Mouse (Mus musculus) neutrophil, adult 5-6 weeks (primary cell): ENCODE measurements around the gene Abcc2. TPM values are rescaled to one million over a fixed set of nuclear protein-coding genes. Genes with fewer than 3 reads are reported as not detected.

Source experiments
- ATAC-seq: fragments of 151-379, 151-347 bp; 2 replicates; pipeline ENCODE4 v1.8.0; 2017; ENCODE audit warnings: mild to moderate bottlenecking, moderate TSS enrichment; ENCODE audit not compliant: insufficient number of reproducible peaks, poor library complexity, low FRiP score, severe bottlenecking; ENCODE audit errors: extremely low read depth
- total RNA-seq: library from RNA; stranded (forward); fragments of 200-1000 nt; gene quantifications from 2 replicates; pipeline ENCODE4 v1.2.3, GENCODE M21; 2017

Gene Abcc2
- total RNA-seq, 1 experiment from 2014 or later: 1.7 TPM

DNA sequence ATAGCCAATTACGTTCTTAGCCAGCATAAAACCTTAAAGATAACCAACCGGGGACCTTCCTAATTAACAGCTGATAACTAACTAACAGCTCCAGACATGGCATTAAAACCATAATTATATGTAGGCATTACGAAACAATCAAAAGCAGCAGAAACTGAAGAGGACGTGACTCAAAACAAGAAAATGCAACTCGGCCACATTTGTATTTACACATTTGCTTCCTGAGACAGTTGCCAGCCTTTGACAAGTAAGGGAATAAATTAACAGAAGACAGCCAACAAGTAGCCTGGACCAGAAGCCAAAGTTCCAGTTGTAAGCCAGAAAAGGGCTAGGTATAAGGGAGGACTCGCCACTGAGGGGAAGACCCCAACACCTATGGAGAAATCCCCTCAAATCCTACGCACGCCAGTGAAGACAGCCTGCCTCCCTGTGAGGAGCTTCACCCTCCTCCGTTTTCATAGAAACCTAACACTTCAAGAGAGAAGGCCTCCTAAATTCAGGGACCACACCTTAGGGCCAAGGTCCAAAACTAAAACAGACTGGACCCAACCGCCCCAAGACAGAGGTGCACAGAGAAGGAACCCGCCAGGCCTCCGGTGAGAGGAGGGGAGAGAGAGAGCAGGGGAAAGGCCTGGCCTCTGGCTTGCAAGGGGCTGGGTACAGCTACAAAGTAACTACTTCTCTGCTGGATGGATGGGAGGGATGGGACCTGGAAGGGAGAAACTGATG is 104.5 kb downstream of the Abcc2 start:
- no peak for ATAC-seq

DNA sequence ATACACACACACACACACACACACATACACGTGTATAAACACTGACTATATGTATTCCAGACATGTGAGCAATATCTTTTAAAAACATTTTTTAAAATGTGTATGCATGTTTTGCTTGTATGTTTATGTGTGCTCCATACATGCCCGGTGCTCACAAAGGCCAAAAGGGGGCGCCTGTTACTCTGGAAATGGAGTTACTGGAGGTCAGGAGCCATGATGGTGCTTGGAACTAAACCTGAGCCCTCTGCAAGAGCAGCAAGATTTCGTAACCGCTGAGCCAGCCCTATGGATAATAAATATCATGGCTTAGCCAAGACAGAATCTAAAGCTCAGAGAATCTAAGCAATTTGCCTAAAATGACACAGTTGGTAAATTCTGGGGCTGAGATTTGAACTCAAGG is 105.2 kb downstream of the Abcc2 start:
- ATAC-seq: no peak

DNA sequence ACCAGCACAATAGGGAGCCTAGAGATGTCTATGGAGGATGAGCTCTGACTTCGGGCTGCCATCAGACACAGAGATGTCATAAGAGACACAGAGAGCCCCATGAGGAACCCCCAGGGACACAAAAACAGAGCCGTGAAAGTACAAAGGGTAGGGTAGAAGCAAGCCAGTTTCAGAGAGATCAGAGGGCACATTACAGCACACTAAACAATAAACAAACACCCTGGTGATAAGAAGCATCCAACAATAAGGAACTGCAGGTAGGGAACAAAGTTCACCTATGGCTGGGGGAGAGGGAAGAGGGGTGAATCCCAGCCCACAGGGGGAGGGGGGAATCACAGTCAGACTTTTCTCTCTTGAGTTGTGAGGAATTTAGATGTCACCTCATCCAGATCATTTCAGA is 105.7 kb downstream of the Abcc2 start:
- no peak for ATAC-seq

Other genes starting within 250 kb of the Abcc2 start
- gene Nkx2-3, start 169.9 kb upstream of the Abcc2 start, total RNA-seq: not detected in 2 replicates
- 89.6 and 93.3 TPM in 2 replicates for gene Slc25a28, start 107.3 kb upstream of the Abcc2 start, total RNA-seq
- gene Entpd7, start 92.5 kb upstream of the Abcc2 start, total RNA-seq: 5.1 and 10.2 TPM in 2 replicates
- 16.6 and 17.1 TPM in 2 replicates for gene Cutc, start 29.2 kb upstream of the Abcc2 start, total RNA-seq
- gene Cox15, start 29.2 kb upstream of the Abcc2 start, total RNA-seq: 12.1 and 14.7 TPM in 2 replicates
- gene Dnmbp, start 158.0 kb downstream of the Abcc2 start, total RNA-seq: 26.2 and 29.7 TPM in 2 replicates
- gene Cpn1, start 204.4 kb downstream of the Abcc2 start, total RNA-seq: not detected in 2 replicates
- gene Cyp2c23, start 247.0 kb downstream of the Abcc2 start, total RNA-seq: not detected in 2 replicates